Mouse (Mus musculus) limb, embryonic 11.5 days (tissue): Measurements from ENCODE around the gene Pacs2. TPM values are rescaled to one million over a fixed set of nuclear protein-coding genes. Genes with fewer than 3 reads are reported as not detected.

ENCODE experiments used
- ATAC-seq: fragments of 200-750 bp; cut with Nextera tagmentation; 2 replicates; pipeline ENCODE4 v1.8.0; 2017; ENCODE audit warnings: low read depth; ENCODE audit not compliant: insufficient number of reproducible peaks, low FRiP score, low TSS enrichment
- DNase-seq: peaks from one replicate; pipeline ENCODE4 v3.0.0-alpha.2; 2015; ENCODE audit warnings: low spot score
- H3K27ac ChIP-seq: fragments of 300-500 bp; sonication (generic); replicated peaks from 2 replicates; pipeline ENCODE4 v1.5.1; 2014; ENCODE audit warnings: low read depth, mild to moderate bottlenecking, low read length
- H3K27me3 ChIP-seq: fragments of 300-500 bp; sonication (generic); 2 replicates; pipeline ENCODE4 v1.6.1; 2014; ENCODE audit warnings: mild to moderate bottlenecking, low read length, mixed read lengths; ENCODE audit not compliant: control insufficient read depth, insufficient read depth
- H3K36me3 ChIP-seq: fragments of 300-500 bp; sonication (generic); 2 replicates; pipeline ENCODE4 v1.6.1; 2014; ENCODE audit warnings: mild to moderate bottlenecking, low read length, moderate library complexity, mixed read lengths; ENCODE audit not compliant: control insufficient read depth, insufficient read depth
- H3K4me1 ChIP-seq: fragments of 300-500 bp; sonication (generic); 2 replicates; pipeline ENCODE4 v1.6.1; 2014; ENCODE audit warnings: low read length, mixed read lengths; ENCODE audit not compliant: control insufficient read depth, insufficient read depth
- H3K4me2 ChIP-seq: fragments of 300-500 bp; sonication (generic); 2 replicates; pipeline ENCODE4 v1.6.1; 2014; ENCODE audit warnings: low read depth, mild to moderate bottlenecking, moderate library complexity; ENCODE audit not compliant: severe bottlenecking
- H3K4me3 ChIP-seq: fragments of 300-500 bp; sonication (generic); 2 replicates; pipeline ENCODE4 v1.5.1; 2014; ENCODE audit warnings: low read depth, low read length
- H3K9ac ChIP-seq: fragments of 300-500 bp; sonication (generic); 2 replicates; pipeline ENCODE4 v1.6.1; 2014; ENCODE audit warnings: mild to moderate bottlenecking, low read length
- H3K9me3 ChIP-seq: fragments of 300-500 bp; sonication (generic); 2 replicates; pipeline ENCODE4 v1.6.1; 2016; ENCODE audit warnings: low read length; ENCODE audit not compliant: control insufficient read depth
- WGBS: fragments of 180-500 bp; shearing (Covaris S2); extraction: QIAGEN DNeasy Blood & Tissue Kit; methylation state at CpG from one replicate; pipeline ENCODE4 v1.1.7; 2014; 5-methylcytosine and 5-hydroxymethylcytosine counted together
- polyA plus RNA-seq: library from polyadenylated mRNA; unstranded; fragments of >200 nt; fragmentation: Nextera tagmentation; extraction: Ambion mirVana; gene quantifications from 2 replicates; pipeline ENCODE4 v1.2.1, GENCODE M21; 2014

Gene Pacs2
- polyA plus RNA-seq, result 11.7 and 13.5 TPM in 2 replicates

DNA sequence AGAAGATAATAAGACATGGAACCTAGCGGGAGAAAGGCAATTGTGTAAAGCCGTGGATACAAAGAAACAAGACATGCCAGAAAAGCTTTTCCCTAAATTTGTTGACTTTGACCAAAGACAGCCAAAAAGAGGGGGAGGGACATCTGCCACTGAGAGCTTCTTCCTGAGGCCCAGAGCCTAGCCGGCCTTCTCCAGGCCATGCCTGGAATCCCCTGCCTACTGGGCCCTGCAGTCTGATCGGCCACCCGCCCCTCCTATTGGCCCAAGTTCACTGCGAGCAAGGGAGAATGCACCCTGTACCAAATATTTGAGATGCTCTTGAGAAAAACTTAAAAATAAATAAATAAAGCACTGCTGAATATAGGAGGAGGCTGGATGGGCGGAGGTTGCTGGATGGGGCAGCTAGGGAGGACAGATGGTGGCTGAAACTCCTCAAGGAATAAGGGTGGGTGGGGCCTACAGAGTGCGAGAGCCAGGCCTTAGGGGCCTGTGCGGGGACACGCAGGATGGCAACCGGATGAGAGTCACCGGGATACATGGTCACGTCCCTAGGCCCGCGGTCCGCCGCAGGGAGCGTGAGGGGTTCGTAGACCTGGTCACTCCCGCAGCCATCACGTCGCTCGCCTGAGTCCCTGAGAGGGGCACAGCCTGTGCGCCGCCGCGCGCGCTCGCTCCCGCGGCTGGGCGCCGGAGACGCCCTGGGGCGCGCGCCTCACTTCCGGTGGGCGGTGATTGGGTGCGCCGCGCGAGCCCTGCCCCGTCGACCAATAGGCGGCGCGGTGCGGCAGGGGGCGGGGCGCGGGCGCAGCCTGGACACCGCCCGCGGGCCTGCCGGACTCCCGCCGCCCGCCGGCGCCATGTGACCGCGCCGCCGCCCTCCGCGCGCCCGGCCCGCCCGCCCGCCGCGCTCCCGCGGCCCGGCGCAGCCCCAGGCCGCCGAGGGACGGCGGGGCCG, at the start of gene Pacs2:
Pacs2 (plus strand) TSS at position 905 of the 955 bp plus-strand sequence.
- peaks cover 22% of the 10 kb centered on the region for H3K4me1 ChIP-seq
- no peaks in the 10 kb centered on the region for H3K9me3 ChIP-seq
- H3K9ac ChIP-seq, result peak within 1 kb of the TSS; percentile 85
- H3K4me3 ChIP-seq, result peak within 1 kb of the TSS; percentile 80
- DNase-seq (peak; percentile 93), ATAC-seq (peak; percentile 85)
- H3K27ac ChIP-seq, result peak within 1 kb of the TSS; percentile 75
- peak within 1 kb of the TSS; percentile 79 for H3K4me2 ChIP-seq
- 5% methylated on average over 51 of the region's 85 CpGs for WGBS
- H3K27me3 ChIP-seq, result no peaks in the 10 kb centered on the region
- no peaks in the 10 kb centered on the region for H3K36me3 ChIP-seq

DNA sequence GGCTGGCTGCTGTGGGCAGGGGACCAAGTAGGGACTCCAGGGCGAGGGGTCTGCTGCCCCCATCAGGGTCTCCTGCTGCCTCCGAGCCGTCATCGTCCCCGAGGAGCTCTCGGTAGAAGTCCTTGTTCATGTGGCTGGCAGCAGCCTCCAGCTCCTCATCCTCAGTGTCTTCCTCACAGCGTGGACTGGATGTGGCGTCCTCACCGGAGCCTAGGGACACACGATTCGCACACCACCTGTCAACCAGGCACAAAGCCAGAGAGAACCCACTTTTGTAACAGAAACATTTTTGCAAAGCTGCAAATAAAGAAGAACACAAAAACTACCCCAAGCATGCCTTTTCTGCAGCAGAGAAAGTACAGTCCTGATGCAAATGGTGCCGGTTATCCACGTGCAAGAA, 48.5 kb upstream of the Pacs2 start:
- Histone ChIP-seq H3K4me1 (no peaks in the 10 kb centered on the region), H3K36me3 (peaks cover 40% of the 10 kb centered on the region), H3K27ac (no peak overlapping the region), H3K4me2 (no peak overlapping the region), H3K9ac (no peak overlapping the region), H3K4me3 (no peak overlapping the region), H3K9me3 (no peaks in the 10 kb centered on the region), H3K27me3 (no peaks in the 10 kb centered on the region)
- WGBS, result 92% methylated on average over 13 of the region's 13 CpGs
- DNase-seq (no peak), ATAC-seq (no peak)

DNA sequence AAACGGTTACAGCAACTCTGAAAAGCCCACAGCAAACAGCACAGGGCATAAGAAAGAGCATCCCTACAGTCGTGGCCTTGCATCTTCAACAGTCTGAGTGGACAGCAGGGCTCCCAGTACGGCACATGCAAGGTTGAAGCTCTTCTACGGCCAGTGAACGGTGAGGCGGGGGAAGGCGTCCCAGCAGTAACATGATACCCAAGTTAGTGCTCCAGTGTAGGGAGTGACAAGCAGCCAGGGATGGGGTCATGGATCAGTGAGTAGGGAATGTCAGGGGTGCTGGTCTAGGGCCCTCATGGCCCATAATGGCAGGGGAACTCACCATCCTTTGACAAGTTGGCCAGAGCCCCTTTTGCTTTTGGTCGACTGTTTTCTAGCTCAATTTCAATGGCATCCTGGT, 45.4 kb upstream of the Pacs2 start:
- Histone ChIP-seq H3K4me1 (no peaks in the 10 kb centered on the region), H3K27ac (no peak overlapping the region), H3K4me2 (no peak overlapping the region), H3K27me3 (no peaks in the 10 kb centered on the region), H3K9ac (no peak overlapping the region), H3K36me3 (peaks cover 34% of the 10 kb centered on the region), H3K4me3 (no peak overlapping the region), H3K9me3 (no peaks in the 10 kb centered on the region)
- no peak for DNase-seq
- ATAC-seq, result no peak
- 63% methylated on average over 8 of the region's 8 CpGs for WGBS

DNA sequence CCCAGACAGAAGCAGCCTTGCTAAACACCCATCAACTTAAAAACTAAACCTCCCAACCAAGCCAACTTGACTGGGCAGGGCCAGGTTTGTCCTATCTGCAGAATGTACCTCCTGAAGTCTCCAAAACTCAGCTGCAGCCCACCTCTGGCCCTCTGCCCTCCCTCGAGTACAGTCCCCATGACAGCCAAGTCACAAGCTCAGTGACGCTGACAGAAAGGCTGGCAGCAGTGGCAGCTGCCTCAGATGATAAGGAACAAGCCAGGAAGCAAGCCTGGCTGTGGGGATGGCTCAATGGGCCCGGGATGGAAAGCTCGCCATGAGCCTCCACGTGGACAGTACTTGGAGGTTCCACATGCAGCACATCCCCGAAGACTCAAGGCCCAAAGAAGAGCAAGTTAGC, 44.7 kb upstream of the Pacs2 start:
- no peak overlapping the region for H3K9ac ChIP-seq
- H3K27me3 ChIP-seq, result no peaks in the 10 kb centered on the region
- no peaks in the 10 kb centered on the region for H3K9me3 ChIP-seq
- no peak overlapping the region for H3K27ac ChIP-seq
- no peak for DNase-seq
- H3K4me2 ChIP-seq, result no peak overlapping the region
- H3K4me3 ChIP-seq, result no peak overlapping the region
- H3K4me1 ChIP-seq, result no peaks in the 10 kb centered on the region
- H3K36me3 ChIP-seq, result peaks cover 30% of the 10 kb centered on the region
- WGBS, result 94% methylated on average over 6 of the region's 6 CpGs
- ATAC-seq, result no peak

DNA sequence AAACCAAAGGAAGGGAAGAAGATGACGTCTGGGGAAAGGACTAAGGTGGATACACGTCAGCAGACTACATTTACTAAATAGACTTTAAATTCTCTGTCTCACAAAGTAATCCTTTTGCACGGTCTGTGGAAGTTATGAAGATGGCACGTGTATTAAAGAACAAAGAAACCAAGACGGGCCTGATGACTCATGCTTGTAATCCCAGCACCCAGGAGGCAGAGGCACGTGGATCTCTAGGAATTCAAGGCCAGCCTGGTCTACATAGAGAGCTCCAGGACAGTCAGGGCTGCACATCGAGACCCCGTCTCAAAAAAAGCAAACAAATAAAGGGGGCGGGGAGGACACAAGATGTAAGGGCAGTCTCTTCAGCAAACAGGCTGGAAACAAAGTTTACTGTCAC, 39.6 kb upstream of the Pacs2 start:
- no peak for DNase-seq
- Histone ChIP-seq H3K4me1 (peaks cover 9% of the 10 kb centered on the region), H3K27me3 (no peaks in the 10 kb centered on the region), H3K4me2 (no peak overlapping the region), H3K9me3 (no peaks in the 10 kb centered on the region), H3K4me3 (no peak overlapping the region), H3K27ac (no peak overlapping the region), H3K36me3 (peaks cover 34% of the 10 kb centered on the region), H3K9ac (no peak overlapping the region)
- 92% methylated on average over 9 of the region's 9 CpGs for WGBS
- ATAC-seq, result no peak

DNA sequence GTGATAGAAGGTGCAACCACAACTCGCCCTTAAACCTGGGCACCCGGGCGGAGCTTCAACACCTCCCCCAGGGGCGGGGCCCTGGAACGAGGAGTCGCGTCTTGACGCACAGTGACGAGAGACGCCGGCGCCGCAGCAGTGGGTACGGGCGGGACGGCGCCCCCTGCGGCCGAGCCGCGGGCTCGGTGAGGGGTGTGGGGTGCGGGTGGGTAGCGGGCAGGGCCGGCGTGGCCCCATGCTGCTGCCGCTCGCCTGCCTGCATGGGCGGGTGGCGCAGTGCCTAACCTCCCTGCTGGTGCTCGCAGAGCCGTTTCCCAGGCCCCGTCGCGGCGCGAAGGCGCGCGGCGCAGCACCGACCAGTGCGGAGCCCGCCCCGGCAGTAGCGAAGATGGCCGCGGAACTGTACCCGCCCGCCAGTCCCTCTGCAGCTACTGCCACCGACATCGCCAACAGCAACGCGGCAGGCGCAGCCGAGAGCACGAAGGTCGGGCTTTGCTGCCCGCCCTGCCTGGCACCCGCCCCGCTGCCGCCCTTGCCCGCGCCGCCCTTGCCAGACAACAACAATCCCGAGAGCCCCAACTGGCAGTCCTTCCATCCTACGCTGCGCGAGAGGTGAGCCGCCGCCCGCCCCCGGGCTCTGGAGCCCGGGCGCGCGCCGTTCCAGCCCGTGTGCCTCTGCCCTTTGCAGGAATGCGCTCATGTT, 37.8 kb upstream of the Pacs2 start, which contains the start of gene Btbd6:
Btbd6 (plus strand) TSS at position 112 of the 703 bp plus-strand sequence.
- Histone ChIP-seq H3K36me3 (peaks cover 40% of the 10 kb centered on the region), H3K4me3 (peak within 1 kb of the TSS; percentile 82), H3K9me3 (no peaks in the 10 kb centered on the region; the same call in 1 of the 2 replicates), H3K27me3 (no peaks in the 10 kb centered on the region), H3K4me1 (peaks cover 9% of the 10 kb centered on the region), H3K27ac (peak within 1 kb of the TSS; percentile 70), H3K9ac (peak within 1 kb of the TSS; percentile 89), H3K4me2 (peak within 1 kb of the TSS; percentile 61)
- DNase-seq (peak; percentile 89), ATAC-seq (peak; percentile 92)
- WGBS, result under 1% methylated on average over 80 of the region's 80 CpGs

DNA sequence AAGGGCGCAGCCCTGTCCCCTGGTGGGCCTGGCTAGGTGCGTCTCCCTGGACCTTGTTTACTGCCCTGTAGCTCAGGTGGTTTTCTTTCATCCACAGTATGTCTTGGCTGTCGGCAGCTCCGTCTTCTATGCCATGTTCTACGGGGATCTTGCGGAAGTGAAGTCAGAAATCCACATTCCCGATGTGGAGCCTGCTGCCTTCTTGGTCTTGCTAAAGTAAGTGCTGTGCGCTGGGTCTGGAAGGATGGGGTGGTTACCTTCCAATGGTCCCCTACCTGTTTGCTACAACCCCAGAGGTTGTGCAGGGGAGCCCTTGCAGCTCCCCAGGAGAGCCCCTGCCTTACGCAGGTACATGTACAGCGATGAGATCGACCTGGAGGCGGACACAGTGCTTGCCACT, 37.2 kb upstream of the Pacs2 start:
- ATAC-seq (no peak; the same call in 1 of the 2 replicates), DNase-seq (peak; percentile 34)
- Histone ChIP-seq H3K36me3 (peaks cover 37% of the 10 kb centered on the region), H3K4me1 (peaks cover 9% of the 10 kb centered on the region), H3K4me3 (peak overlapping the region; percentile 82), H3K9me3 (no peaks in the 10 kb centered on the region; the same call in 1 of the 2 replicates), H3K9ac (peak overlapping the region; percentile 89), H3K27ac (no peak overlapping the region; the same call in 1 of the 2 replicates), H3K27me3 (no peaks in the 10 kb centered on the region), H3K4me2 (peak overlapping the region; percentile 61)
- WGBS, result 46% methylated on average over 12 of the region's 12 CpGs

DNA sequence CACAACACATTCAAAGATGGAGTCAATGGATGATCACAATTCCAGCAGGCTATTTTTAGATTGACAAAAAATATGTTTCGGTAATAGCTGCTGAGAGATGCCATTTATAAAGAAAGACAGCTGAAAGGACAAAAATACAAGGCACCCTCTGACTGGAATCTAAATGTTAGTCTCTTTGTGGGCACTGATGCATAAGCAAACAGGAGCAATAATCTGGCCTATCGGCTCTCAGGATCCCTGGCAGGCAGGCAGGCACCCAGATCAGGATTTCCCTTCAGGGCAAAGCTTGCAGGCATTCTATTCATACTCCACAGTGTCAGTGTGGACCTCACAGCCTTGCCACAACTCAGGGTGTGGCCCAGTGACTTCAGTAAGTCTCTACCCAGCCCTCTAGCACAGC, 32.3 kb upstream of the Pacs2 start:
- no peak overlapping the region for H3K4me2 ChIP-seq
- WGBS, result 93% methylated on average over 2 of the region's 2 CpGs
- DNase-seq (no peak), ATAC-seq (no peak)
- peaks cover 33% of the 10 kb centered on the region for H3K36me3 ChIP-seq
- no peaks in the 10 kb centered on the region; the same call in 1 of the 2 replicates for H3K9me3 ChIP-seq
- H3K27me3 ChIP-seq, result no peaks in the 10 kb centered on the region
- peaks cover 5% of the 10 kb centered on the region for H3K4me1 ChIP-seq
- no peak overlapping the region for H3K27ac ChIP-seq
- H3K9ac ChIP-seq, result no peak overlapping the region
- H3K4me3 ChIP-seq, result no peak overlapping the region
